Comparison of ENCODE assay signal across 24 mouse cellular contexts in the genomic region with DNA sequence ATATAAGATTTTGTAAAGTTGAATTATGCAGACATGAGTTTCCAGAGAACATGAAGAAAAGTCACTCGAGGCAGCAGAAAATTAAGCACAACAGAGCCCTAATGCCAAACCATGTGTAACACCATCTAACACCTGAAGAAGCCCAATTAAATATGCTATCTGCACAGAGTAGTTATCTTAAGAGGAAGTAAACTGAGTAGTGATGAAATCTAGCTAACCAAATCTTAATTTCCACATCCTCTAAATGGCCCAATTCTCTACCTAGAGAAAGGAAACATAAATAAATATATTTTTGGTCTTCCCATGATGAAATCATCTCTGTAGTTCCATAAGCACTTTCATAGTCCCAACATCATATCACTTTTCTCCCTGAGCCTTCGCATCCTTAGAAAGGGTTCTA.
"Had no signal": no experiment of that assay in that cellular context is flagged by ENCODE, and none has a peak within 500 bp of the region (broad histone marks: within the 10 kb centered on the region; RNA-seq: fewer than 3 reads in every experiment).

No protein-coding gene starts in this region.

- DNase-seq: gastrocnemius, postnatal 14 days; gastrocnemius, postnatal 36 days; heart, adult 18-20 months; heart, postnatal 10 days; heart, postnatal 4 days; kidney, adult 11 months; kidney, adult 2 months; kidney, adult 9 months; kidney, postnatal 14 days; kidney, postnatal 36 days; layer of hippocampus, adult 9-11 months; layer of hippocampus, postnatal 36 days; left cerebral cortex, postnatal 4 days had no signal

- H3K4me1 ChIP-seq: heart, embryonic 10.5 days; heart, embryonic 12.5 days; hindbrain, embryonic 10.5 days; hindbrain, embryonic 13.5 days; hindbrain, embryonic 15.5 days; kidney, embryonic 15.5 days; limb, embryonic 13.5 days had no signal

- H3K27ac ChIP-seq: heart, embryonic 10.5 days; hindbrain, embryonic 10.5 days; hindbrain, embryonic 13.5 days; hindbrain, embryonic 15.5 days; hindbrain, postnatal 0 days; kidney, embryonic 15.5 days; kidney, postnatal 0 days; limb, embryonic 13.5 days; limb, embryonic 15.5 days had no signal

- H3K9ac ChIP-seq: heart, embryonic 12.5 days; hindbrain, embryonic 13.5 days; hindbrain, embryonic 15.5 days; kidney, embryonic 15.5 days; limb, embryonic 13.5 days; limb, embryonic 15.5 days had no signal

- ATAC-seq: hindbrain, postnatal 0 days; intestine, embryonic 16.5 days had no signal

- H3K4me3 ChIP-seq: heart, embryonic 10.5 days; heart, embryonic 12.5 days; hindbrain, embryonic 10.5 days; hindbrain, embryonic 13.5 days; hindbrain, embryonic 15.5 days; kidney, embryonic 15.5 days; limb, embryonic 13.5 days; limb, embryonic 15.5 days had no signal

- H3K36me3 ChIP-seq: heart, embryonic 10.5 days; heart, embryonic 12.5 days; hindbrain, embryonic 10.5 days; hindbrain, embryonic 13.5 days; hindbrain, embryonic 15.5 days; limb, embryonic 15.5 days had no signal

- H3K27me3 ChIP-seq: heart, embryonic 12.5 days; hindbrain, embryonic 13.5 days; hindbrain, embryonic 15.5 days; kidney, embryonic 15.5 days; limb, embryonic 13.5 days; limb, embryonic 15.5 days had no signal

- H3K4me2 ChIP-seq: heart, embryonic 12.5 days; hindbrain, embryonic 13.5 days; hindbrain, embryonic 15.5 days; kidney, embryonic 15.5 days; limb, embryonic 13.5 days; limb, embryonic 15.5 days had no signal

- H3K9me3 ChIP-seq: heart, embryonic 10.5 days; heart, embryonic 12.5 days; hindbrain, embryonic 10.5 days; hindbrain, embryonic 13.5 days; hindbrain, embryonic 15.5 days; kidney, embryonic 15.5 days; limb, embryonic 13.5 days; limb, embryonic 15.5 days had no signal
